Mouse (Mus musculus) lung, adult 2 months (tissue): ENCODE measurements around the gene Frat1.

ENCODE experiments used
- CTCF ChIP-seq: fragments of 200-500 bp; IDR thresholded peaks from 2 replicates; pipeline ENCODE4 v1.5.1; 2011; ENCODE audit warnings: mild to moderate bottlenecking, low read length, control low read depth; ENCODE audit not compliant: insufficient read depth
- POLR2A ChIP-seq: fragments of 200-500 bp; IDR thresholded peaks from 2 replicates; pipeline ENCODE4 v1.6.1; 2011; ENCODE audit warnings: low read depth, mild to moderate bottlenecking, control low read depth, low read length, borderline replicate concordance; ENCODE audit errors: extremely low read depth

DNA sequence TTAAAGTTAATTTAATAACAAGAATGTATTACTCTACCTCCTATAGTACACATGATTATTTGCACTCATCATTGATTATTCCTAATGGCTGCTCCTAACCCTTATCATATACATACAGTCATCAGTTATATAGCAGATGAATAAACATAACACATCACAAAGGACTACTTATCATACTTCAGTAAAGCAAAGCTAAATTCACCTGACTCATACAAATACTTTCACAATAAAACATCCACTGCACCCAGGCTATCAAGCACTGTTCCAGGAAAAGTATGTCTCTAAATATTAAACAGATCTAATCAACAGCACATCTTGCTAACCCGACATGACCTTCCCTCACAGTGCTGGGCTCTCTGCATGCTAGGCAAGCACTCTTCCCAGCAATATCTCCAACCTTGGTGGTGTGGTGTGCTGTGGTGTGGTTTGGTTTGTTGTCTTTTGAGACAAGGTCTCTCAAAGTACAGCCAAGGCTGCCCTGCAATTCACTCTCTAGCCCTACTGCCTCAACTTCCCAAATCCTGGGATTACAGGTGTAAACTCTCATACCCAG is 36.8 kb upstream of the Frat1 start:
- TF ChIP-seq POLR2A: no peak
- no peak for TF ChIP-seq CTCF
